Mouse (Mus musculus) CH12.LX (cell line): ENCODE data around the gene Arhgef2. TPM values are rescaled to one million over a fixed set of nuclear protein-coding genes. Genes with fewer than 3 reads are reported as not detected.

Source experiments
- DNase-seq: peaks from one replicate; pipeline ENCODE4 v3.0.0-alpha.2; 2013; ENCODE audit errors: extremely low read depth
- H3K27ac ChIP-seq: 2 replicates; pipeline ENCODE4 v1.5.1; 2012; ENCODE audit warnings: low read depth, mild to moderate bottlenecking, control low read depth, moderate library complexity; ENCODE audit not compliant: insufficient read depth
- H3K27me3 ChIP-seq: replicated peaks from 2 replicates; pipeline ENCODE3; 2012; ENCODE audit warnings: inconsistent platforms
- H3K36me3 ChIP-seq, 2 experiments: replicated peaks in 1 of 2; 2 replicates each; pipeline versions ENCODE3 to v1.6.1; 2012; ENCODE audit warnings: inconsistent platforms in 1 of 2, low read length in 1 of 2, mild to moderate bottlenecking in 1 of 2, mixed read lengths in 1 of 2, moderate library complexity in 1 of 2; ENCODE audit not compliant: control insufficient read depth in 1 of 2, insufficient read depth in 1 of 2
- H3K4me1 ChIP-seq, 2 experiments: 2 replicates each; pipeline ENCODE4 v1.6.1; 2012; ENCODE audit warnings: inconsistent platforms in 1 of 2, moderate library complexity in 1 of 2; ENCODE audit not compliant: insufficient read depth in 2 of 2, control insufficient read depth in 1 of 2
- H3K4me2 ChIP-seq: 2 replicates; pipeline ENCODE4 v1.6.1; 2012; ENCODE audit warnings: low read depth, mild to moderate bottlenecking, control low read depth; ENCODE audit not compliant: poor library complexity, insufficient read depth, severe bottlenecking
- H3K4me3 ChIP-seq, 3 experiments: fragments of 150-350 bp in 1 of 3; sonication (generic) in 1 of 3; replicated peaks in 1 of 3; 2 replicates each; pipeline versions ENCODE3 to v1.5.1; 2011 to 2012; ENCODE audit warnings: low read depth in 2 of 3, low read length in 2 of 3, mild to moderate bottlenecking in 2 of 3, moderate library complexity in 2 of 3, control low read depth in 1 of 3, improper control_type of control experiment in 1 of 3, inconsistent platforms in 1 of 3, mixed read lengths in 1 of 3; ENCODE audit not compliant: poor library complexity in 1 of 3
- H3K79me2 ChIP-seq: replicated peaks from 2 replicates; pipeline ENCODE4 v1.6.1; 2012; ENCODE audit warnings: mild to moderate bottlenecking, moderate library complexity; ENCODE audit not compliant: control insufficient read depth, poor library complexity, insufficient read depth, severe bottlenecking; ENCODE audit errors: extremely low read depth
- H3K9ac ChIP-seq: 2 replicates; pipeline ENCODE4 v1.6.1; 2012; ENCODE audit warnings: low read depth, mild to moderate bottlenecking, control low read depth, moderate library complexity; ENCODE audit not compliant: insufficient read depth
- H3K9me3 ChIP-seq: replicated peaks from 2 replicates; pipeline ENCODE3; 2012; ENCODE audit warnings: low read length, inconsistent platforms, mixed read lengths
- CTCF ChIP-seq, 2 experiments: IDR thresholded peaks in 1 of 2; conservative IDR thresholded peaks in 1 of 2; 2 replicates each; pipeline ENCODE4 v1.5.1; 2011 to 2012; ENCODE audit warnings: low read depth in 2 of 2, low read length in 2 of 2, improper control_type of control experiment in 1 of 2, inconsistent platforms in 1 of 2, mild to moderate bottlenecking in 1 of 2, moderate library complexity in 1 of 2
- ELF1 ChIP-seq: IDR thresholded peaks from 2 replicates; pipeline ENCODE4 v1.6.1; 2014; ENCODE audit warnings: low read depth, mild to moderate bottlenecking, inconsistent platforms, low read length, improper control_type of control experiment
- GABPA ChIP-seq: IDR thresholded peaks from 2 replicates; pipeline ENCODE4 v1.6.1; 2012; ENCODE audit warnings: low read depth, low read length, improper control_type of control experiment, inconsistent platforms; ENCODE audit not compliant: insufficient replicate concordance
- IRF4 ChIP-seq: IDR thresholded peaks from 2 replicates; pipeline ENCODE4 v1.6.1; 2014; ENCODE audit warnings: low read depth, mild to moderate bottlenecking, inconsistent platforms, low read length, improper control_type of control experiment
- MEF2A ChIP-seq: IDR thresholded peaks from 2 replicates; pipeline ENCODE4 v1.6.1; 2014; ENCODE audit warnings: low read depth, mild to moderate bottlenecking, inconsistent platforms, low read length, improper control_type of control experiment, borderline replicate concordance
- MXI1 ChIP-seq: IDR thresholded peaks from 2 replicates; pipeline ENCODE4 v1.6.1; 2011; ENCODE audit warnings: mild to moderate bottlenecking, low read depth, low read length, improper control_type of control experiment
- NELFE ChIP-seq: IDR thresholded peaks from 2 replicates; pipeline ENCODE4 v1.6.1; 2011; ENCODE audit warnings: low read depth, low read length, improper control_type of control experiment
- POLR2A ChIP-seq: IDR thresholded peaks from 2 replicates; pipeline ENCODE4 v1.6.1; 2011; ENCODE audit warnings: low read depth, mild to moderate bottlenecking, improper control_type of control experiment, low read length
- SIN3A ChIP-seq: IDR thresholded peaks from 2 replicates; pipeline ENCODE4 v1.6.1; 2012; ENCODE audit warnings: low read length, improper control_type of control experiment, inconsistent platforms
- SMC3 ChIP-seq: IDR thresholded peaks from 2 replicates; pipeline ENCODE4 v1.6.1; 2011; ENCODE audit warnings: low read depth, low read length, improper control_type of control experiment
- TCF12 ChIP-seq: IDR thresholded peaks from 2 replicates; pipeline ENCODE4 v1.6.1; 2014; ENCODE audit warnings: low read depth, mild to moderate bottlenecking, inconsistent platforms, low read length, improper control_type of control experiment
- UBTF ChIP-seq: IDR thresholded peaks from 2 replicates; pipeline ENCODE4 v1.6.1; 2012; ENCODE audit warnings: low read depth, mild to moderate bottlenecking, inconsistent platforms, low read length, improper control_type of control experiment, moderate library complexity
- USF1 ChIP-seq: IDR thresholded peaks from 2 replicates; pipeline ENCODE4 v1.6.1; 2014; ENCODE audit warnings: low read depth, mild to moderate bottlenecking, inconsistent platforms, low read length, improper control_type of control experiment
- USF2 ChIP-seq: conservative IDR thresholded peaks from 2 replicates; pipeline ENCODE4 v1.6.1; 2011; ENCODE audit warnings: low read depth, low read length, improper control_type of control experiment
- ZC3H11A ChIP-seq: IDR thresholded peaks from 2 replicates; pipeline ENCODE4 v1.6.1; 2012; ENCODE audit warnings: low read depth, mild to moderate bottlenecking, inconsistent platforms, low read length, improper control_type of control experiment
- ZNF384 ChIP-seq: IDR thresholded peaks from 2 replicates; pipeline ENCODE4 v1.6.1; 2012; ENCODE audit warnings: low read depth, low read length, improper control_type of control experiment, inconsistent platforms
- dilution Hi-C: fragments of 300-500 bp; cut with MboI; formaldehyde crosslinking; loops from 2 replicates; pipeline ENCODE4 v1.14.3; 2020; ENCODE audit warnings: low sequenced_read_pairs; ENCODE audit not compliant: extremely low pct_unique_long_range_greater_than_20kb, extremely low pct_ligation_motif_present
- in situ Hi-C: fragments of 300-500 bp; cut with MboI; formaldehyde crosslinking; loops from 3 replicates; pipeline ENCODE4 v1.14.3; 2019; ENCODE audit warnings: low sequenced_read_pairs, low pct_ligation_motif_present, low pct_unique_long_range_greater_than_20kb, mixed read lengths
- polyA plus RNA-seq: library from polyadenylated mRNA; unstranded; fragments of >175 nt; gene quantifications from 2 replicates; pipeline ENCODE4 v1.2.1, GENCODE M21; 2012; ENCODE audit warnings: low read depth; ENCODE audit not compliant: insufficient read length
- total RNA-seq, 2 experiments: library from RNA; depleted of rRNA; stranded (reverse); fragments of 300-350 nt in 1 of 2; fragments of >200 nt in 1 of 2; gene quantifications; 2 replicates each; pipeline ENCODE4 v1.2.3; 2012 to 2014

Arhgef2 gene
- total and polyA plus RNA-seq, 3 experiments: 18.5 to 43.9 (median 43.1) TPM

DNA sequence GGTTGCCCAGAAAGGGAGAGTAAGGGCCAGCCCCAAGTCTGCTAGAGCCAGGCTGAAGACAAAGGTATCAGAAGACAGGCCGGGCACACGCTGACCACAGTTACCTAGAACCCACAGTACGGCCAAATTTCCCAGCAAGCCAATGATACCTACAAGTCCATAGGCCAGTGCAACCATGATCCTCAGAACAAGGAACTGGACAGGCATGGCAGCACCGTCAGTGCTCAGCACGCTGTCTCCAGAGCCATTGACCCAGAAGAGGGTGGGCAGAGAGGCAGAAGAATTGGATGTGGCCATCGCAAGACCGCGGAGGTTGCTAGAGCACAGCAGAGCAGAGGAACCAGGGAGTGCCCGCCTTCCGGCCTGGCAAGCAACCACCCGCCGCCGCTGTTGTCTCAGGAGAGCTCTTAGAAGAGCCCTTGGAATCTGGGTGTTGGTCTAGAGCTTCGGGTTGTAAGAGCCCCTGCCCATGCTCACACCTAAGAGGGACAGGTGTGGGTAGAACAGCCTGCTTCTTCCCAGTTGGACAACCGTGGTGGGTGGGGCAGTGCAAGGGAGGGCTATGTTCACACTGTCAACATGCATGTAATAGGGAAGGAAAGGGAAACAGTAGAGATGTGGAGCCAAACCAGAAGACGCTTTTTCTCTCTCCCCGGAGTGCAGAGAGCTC is 47.2 kb downstream of the Arhgef2 start, which contains the start of gene Rxfp4:
Gene Rxfp4 (minus strand): TSS at position 297 of the 670 bp plus-strand sequence.
- Histone ChIP-seq H3K9me3 (no peaks in the 10 kb centered on the region), H3K4me1 (peaks cover 52 to 84% of the 10 kb centered on the region in 2 experiments), H3K9ac (peak within 1 kb of the TSS; percentile 17; the same call in 1 of the 2 replicates)
- in situ Hi-C loops: no loop called here
- dilution Hi-C loops: no loop called here
- TF ChIP-seq MXI1 (no peak), TCF12 (no peak), SIN3A (no peak), UBTF (no peak), MEF2A (no peak), ZNF384 (no peak), USF2 (no peak), SMC3 (no peak), ZC3H11A (no peak), USF1 (no peak), GABPA (no peak), POLR2A (no peak), IRF4 (no peak), CTCF (conservative IDR thresholded peaks at IDR 0.05 in 1 of 2, IDR thresholded peaks at IDR 0.05 in 1 of 2; ENCODE audit: low read depth in 2 of 2, low read length in 2 of 2) (no peak)
- TF ChIP-seq, all 38 proteins: peak for 0
- no peaks in the 10 kb centered on the region for H3K79me2 ChIP-seq
- H3K36me3 ChIP-seq: no peaks in the 10 kb centered on the region
- peak within 1 kb of the TSS; percentile 22 for H3K4me2 ChIP-seq
- peak within 1 kb of the TSS; percentile 92 for H3K27ac ChIP-seq
- no peaks in the 10 kb centered on the region for H3K27me3 ChIP-seq
- H3K4me3 ChIP-seq: peak within 1 kb of the TSS in 1 of 3 experiments; percentile 21
- no peak for DNase-seq

DNA sequence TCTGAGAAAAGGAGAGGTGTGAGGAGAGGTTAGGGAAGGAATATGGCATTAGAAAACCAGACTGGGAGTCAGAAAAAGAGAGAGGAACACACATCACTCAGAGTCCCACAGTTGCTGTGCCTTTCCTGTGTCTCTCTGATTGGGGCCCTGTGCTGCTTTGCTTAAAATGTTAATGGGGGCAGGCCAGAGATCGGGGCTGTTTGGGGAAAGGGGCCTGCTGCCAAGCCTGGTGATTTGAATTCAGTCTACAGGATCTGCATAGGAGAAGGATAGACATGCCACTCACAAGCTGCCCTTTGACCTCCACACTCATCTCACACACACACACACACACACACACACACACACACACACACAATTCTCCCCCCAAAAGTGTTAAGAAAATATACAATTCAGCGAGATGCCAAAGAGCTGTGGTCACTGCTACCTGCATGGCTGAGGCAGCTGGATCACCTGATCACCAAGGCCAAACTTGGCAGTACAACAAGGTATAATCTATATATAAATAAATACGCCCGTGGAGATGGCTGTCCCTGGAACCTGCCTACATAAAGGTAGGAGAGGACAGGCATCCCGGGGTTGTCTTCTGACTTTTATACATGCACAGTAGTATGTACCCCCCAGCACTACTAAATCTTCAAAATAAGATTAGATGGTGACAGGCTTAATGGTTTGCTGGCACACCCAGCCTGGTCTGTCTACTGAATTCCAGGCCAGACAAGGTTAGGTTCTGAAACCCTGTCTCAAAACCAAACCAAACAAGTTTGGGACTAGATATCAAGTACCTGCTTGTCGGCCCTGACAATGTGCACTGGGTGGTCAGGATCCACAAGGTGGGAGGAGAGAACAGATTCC is 48.0 kb downstream of the Arhgef2 start:
- in situ Hi-C loops (no loop called here), dilution Hi-C loops (no loop called here)
- peak; percentile 14; the same call in 1 of the 2 replicates for TF ChIP-seq IRF4
- no peak for TF ChIP-seq NELFE
- 0 out of 2 replicates have a peak, but pooled peaks have one; percentile 14 for TF ChIP-seq ELF1
- peak overlapping the region; percentile 22; the same call in 1 of the 2 replicates for H3K4me2 ChIP-seq
- H3K79me2 ChIP-seq: no peaks in the 10 kb centered on the region
- no peaks in the 10 kb centered on the region for H3K36me3 ChIP-seq
- H3K27ac ChIP-seq: peak overlapping the region; percentile 92; the same call in 1 of the 2 replicates
- H3K9me3 ChIP-seq: no peaks in the 10 kb centered on the region
- no peak overlapping the region for H3K4me3 ChIP-seq
- H3K4me1 ChIP-seq: peaks cover 50 to 77% of the 10 kb centered on the region in 2 experiments
- peak; percentile 64 for DNase-seq
- H3K9ac ChIP-seq: peak overlapping the region; percentile 7; the same call in 1 of the 2 replicates
- no peaks in the 10 kb centered on the region for H3K27me3 ChIP-seq
